Mouse (Mus musculus): ENCODE data around the gene Btbd35f14. TPM values are rescaled to one million over a fixed set of nuclear protein-coding genes. Genes with fewer than 3 reads are reported as not detected.

The Btbd35f14 gene
- polyA plus RNA-seq (2012; rRNA removed) = not detected in 2 replicates

GRCm38 (mm10) chrX:33702249-33702648 is at the start of gene Btbd35f14:
Gene Btbd35f14, minus strand, starts transcription at chrX:33702349.

GRCm38 (mm10) chrX:33656872-33657271 is 45.3 kb downstream of the Btbd35f14 start, which contains the start of gene Btbd35f13:
Gene Btbd35f13, plus strand, starts transcription at chrX:33657172.

Other genes starting within 250 kb of the Btbd35f14 start
- gene Btbd35f15, start 125.0 kb downstream of the Btbd35f14 start, polyA plus RNA-seq (2012; rRNA removed) = not detected in 2 replicates
- not detected in 2 replicates for gene Btbd35f13, start 45.2 kb downstream of the Btbd35f14 start, polyA plus RNA-seq (2012; rRNA removed)

All from central nervous system, embryonic 18 days (tissue).